Mouse (Mus musculus): ENCODE results near the gene Fgfr2.

The Fgfr2 gene

GRCm38 (mm10) chr7:132393582-132394175 is 729.5 kb downstream of the Fgfr2 start:
- DNase-seq (ENCODE audit: low read depth), result no peak

- no peak for DNase-seq (ENCODE audit: low read depth)
Observed at GRCm38 (mm10) chr7:132393014-132393406, 730.1 kb downstream of the Fgfr2 start.

- no peak for DNase-seq (ENCODE audit: low read depth)
Observed at GRCm38 (mm10) chr7:132392233-132393013, 730.7 kb downstream of the Fgfr2 start.

- DNase-seq (ENCODE audit: low read depth), result no peak
Observed at GRCm38 (mm10) chr7:132389473-132389872, 733.7 kb downstream of the Fgfr2 start.

- DNase-seq (ENCODE audit: low read depth), result no peak
Observed at GRCm38 (mm10) chr7:132387507-132387906, 735.6 kb downstream of the Fgfr2 start.

- no peak for DNase-seq (ENCODE audit: low read depth)
Observed at GRCm38 (mm10) chr7:132386316-132386715, 736.8 kb downstream of the Fgfr2 start.

GRCm38 (mm10) chr7:132385456-132386130 is 737.6 kb downstream of the Fgfr2 start:
- no peak for DNase-seq (ENCODE audit: low read depth)

- DNase-seq (ENCODE audit: low read depth), result no peak
Observed at GRCm38 (mm10) chr7:132384736-132385455, 738.3 kb downstream of the Fgfr2 start.

GRCm38 (mm10) chr7:132380634-132381336 is 742.4 kb downstream of the Fgfr2 start:
- no peak for DNase-seq (ENCODE audit: low read depth)

- DNase-seq (ENCODE audit: low read depth), result no peak
Observed at GRCm38 (mm10) chr7:132377913-132378312, 745.2 kb downstream of the Fgfr2 start.

- DNase-seq (ENCODE audit: low read depth), result peak; percentile 69
Observed at GRCm38 (mm10) chr7:132373594-132374378, 749.4 kb downstream of the Fgfr2 start.

- DNase-seq (ENCODE audit: low read depth), result peak; percentile 74
Observed at GRCm38 (mm10) chr7:132372752-132373513, 750.2 kb downstream of the Fgfr2 start.

- DNase-seq (ENCODE audit: low read depth), result peak; percentile 2
Observed at GRCm38 (mm10) chr7:132371832-132372231, 751.3 kb downstream of the Fgfr2 start.

- no peak for DNase-seq (ENCODE audit: low read depth)
Observed at GRCm38 (mm10) chr7:132369784-132370183, 753.4 kb downstream of the Fgfr2 start.

GRCm38 (mm10) chr7:132368859-132369258 is 754.3 kb downstream of the Fgfr2 start:
- DNase-seq (ENCODE audit: low read depth), result no peak

GRCm38 (mm10) chr7:132367344-132367743 is 755.8 kb downstream of the Fgfr2 start:
- DNase-seq (ENCODE audit: low read depth), result no peak

- DNase-seq (ENCODE audit: low read depth), result no peak
Observed at GRCm38 (mm10) chr7:132365703-132366384, 757.3 kb downstream of the Fgfr2 start.

GRCm38 (mm10) chr7:132365111-132365510 is 758.0 kb downstream of the Fgfr2 start:
- DNase-seq (ENCODE audit: low read depth), result no peak

GRCm38 (mm10) chr7:132364506-132364905 is 758.6 kb downstream of the Fgfr2 start:
- DNase-seq (ENCODE audit: low read depth), result no peak

GRCm38 (mm10) chr7:132360336-132360735 is 762.8 kb downstream of the Fgfr2 start:
- no peak for DNase-seq (ENCODE audit: low read depth)

Measured in NIH3T3 (cell line).